Mouse (Mus musculus) spleen, postnatal 10 days (tissue): ENCODE measurements around the gene Scgb1a1.
A peak's percentile ranks its signal among the peaks of the same experiment; 100 is the strongest.
"Not testable (repeated sequence)": the region's sequence is repeated elsewhere in the genome, so short reads cannot be mapped to it uniquely, and the experiment has no call there.

Source experiments
- DNase-seq, 2 experiments: peaks; one replicate each; pipeline ENCODE4 v3.0.0; 2021 to 2022; ENCODE audit warnings: low spot score in 2 of 2

Scgb1a1 gene

GRCm38 (mm10) chr19:9067292-9067691 is 20.5 kb downstream of the Scgb1a1 start:
- peak in 1 of 2 experiments; percentile 47 for DNase-seq

DNA sequence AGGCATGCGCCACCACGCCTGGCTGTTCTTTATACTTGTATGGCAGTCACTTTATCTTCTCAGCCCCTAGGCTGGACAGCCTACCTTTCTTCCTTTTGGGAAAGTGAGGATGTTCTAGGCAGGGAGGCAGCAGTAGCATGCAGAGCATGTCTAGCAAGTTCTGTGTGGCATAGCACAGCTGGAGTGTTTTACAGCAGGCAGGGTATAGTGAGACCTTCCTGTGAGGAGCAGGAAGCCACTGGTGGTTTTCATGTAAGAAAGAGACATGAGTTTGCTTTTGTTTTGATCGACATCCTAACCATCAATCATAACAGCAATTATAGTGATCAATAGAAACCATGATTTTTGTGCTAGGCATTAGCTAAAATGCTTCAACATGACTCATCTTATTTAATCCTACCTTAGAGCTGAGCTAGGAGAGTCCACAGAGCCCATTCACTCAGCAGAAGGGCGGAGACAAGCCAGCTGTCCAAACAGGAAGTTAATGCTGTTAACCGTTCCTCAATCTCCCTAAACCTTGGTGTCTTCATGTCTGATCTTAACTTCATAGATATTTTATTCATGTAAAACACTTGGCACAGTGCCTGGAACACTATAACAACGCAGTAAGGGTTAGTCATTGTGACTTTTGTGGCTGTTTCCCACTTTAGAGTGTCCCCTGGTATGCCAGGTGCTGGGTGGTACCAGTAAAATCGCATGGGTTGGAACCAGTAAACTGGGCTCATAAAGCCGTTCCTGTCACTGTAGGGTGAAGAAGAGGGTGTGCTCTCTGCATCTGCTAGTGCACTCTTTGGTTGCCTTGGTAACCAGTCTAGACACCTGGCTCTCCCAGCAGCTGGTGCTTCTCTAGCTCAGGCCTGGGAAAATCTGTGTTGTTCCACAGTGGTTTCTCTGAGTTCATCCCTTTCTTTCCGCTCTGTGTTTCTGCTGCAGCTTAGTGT is 21.9 kb downstream of the Scgb1a1 start:
- no peak for DNase-seq

DNA sequence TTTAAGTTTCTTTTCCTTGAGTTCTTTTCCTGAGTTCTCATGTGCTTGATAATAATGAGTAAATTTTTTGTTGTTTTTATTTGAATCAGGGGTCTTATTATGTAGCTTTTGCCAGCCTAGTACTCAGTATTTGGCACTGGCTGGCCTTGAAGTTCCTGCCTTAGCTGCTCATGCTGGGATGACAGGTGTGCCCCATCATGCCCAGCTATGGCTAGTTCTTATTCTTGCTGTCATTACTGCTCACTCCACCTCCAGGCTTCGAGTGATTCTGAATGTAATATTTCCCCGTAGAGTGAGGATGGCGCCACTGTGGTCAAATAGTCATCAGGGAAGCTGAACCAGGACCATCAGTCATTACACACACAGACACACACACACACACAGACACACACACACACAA is 23.9 kb downstream of the Scgb1a1 start:
- no peak for DNase-seq

DNA sequence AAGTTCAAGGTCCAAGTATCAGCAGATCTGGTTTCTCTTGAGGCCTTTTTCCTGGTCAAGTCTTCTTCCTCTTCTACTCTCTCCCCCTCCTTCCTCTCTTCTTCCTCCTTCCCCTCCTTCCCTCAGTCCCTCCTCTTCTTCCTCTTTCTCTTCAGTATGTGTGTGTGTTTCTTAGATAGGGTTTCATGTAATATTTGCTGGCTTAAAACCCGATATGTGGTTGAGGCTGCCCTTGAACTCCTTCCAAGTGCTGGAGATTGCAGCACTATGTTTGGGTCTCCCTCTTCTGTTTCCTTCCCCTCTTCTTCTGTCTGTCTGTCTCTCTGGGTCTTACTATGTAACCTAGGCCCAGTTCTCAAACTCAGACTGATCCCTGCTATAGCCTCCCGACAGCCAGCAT is 24.9 kb downstream of the Scgb1a1 start:
- no peak for DNase-seq

DNA sequence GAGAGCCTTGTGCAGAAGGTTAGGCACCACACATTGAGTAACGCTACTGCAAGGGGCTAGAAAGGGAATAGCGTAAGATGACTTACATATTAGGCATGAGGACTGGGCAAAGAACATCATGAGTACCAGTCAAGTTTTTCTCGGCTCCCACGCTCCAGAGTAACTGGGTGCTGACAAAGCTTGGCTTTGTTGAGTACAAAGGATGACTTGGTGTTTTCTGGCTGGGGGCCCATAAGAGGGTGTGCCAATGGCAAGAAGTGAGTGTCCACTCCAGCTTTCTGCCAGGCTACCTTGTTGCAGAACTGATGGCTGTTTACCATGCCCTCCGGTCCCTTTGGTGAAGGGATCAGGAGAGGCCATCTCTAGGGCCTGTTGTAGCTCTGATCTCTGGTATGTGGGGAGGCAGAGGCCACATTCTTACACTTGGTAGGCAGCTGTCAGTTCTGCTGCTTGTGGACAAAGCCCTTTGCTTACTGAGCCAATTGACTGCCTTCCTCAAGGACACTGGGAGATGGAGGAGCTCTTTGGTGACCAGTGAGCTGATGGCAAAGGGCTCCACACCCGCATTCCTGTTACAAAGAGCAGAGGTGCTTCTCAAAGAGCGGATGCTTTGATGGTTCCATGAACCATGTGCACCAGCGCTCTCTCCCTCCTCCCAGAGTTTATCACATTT is 26.4 kb downstream of the Scgb1a1 start:
- DNase-seq = no peak

- DNase-seq = no peak
Observed at GRCm38 (mm10) chr19:9060103-9060502, 27.7 kb downstream of the Scgb1a1 start.

DNA sequence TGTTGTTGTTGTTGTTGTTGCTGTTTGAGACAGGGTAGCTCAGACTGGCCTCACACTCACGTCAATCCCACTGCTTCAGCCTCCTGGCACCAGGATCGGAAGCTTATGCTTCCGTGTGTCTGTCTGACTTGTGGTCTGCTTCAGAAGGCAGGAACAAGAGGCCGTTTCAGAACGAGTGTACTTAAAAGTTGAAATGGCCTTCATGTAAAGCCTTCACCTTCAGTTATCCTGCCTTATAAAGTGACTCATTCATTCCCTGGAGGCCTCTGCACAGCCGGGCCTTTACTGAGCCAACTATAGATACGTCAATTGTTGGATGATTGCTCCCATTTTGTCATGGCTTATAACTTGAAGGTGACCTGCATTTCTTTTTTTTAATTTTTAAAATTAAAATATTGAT is 28.4 kb downstream of the Scgb1a1 start:
- no peak for DNase-seq

GRCm38 (mm10) chr19:9058944-9059343 is 28.8 kb downstream of the Scgb1a1 start:
- no peak for DNase-seq

DNA sequence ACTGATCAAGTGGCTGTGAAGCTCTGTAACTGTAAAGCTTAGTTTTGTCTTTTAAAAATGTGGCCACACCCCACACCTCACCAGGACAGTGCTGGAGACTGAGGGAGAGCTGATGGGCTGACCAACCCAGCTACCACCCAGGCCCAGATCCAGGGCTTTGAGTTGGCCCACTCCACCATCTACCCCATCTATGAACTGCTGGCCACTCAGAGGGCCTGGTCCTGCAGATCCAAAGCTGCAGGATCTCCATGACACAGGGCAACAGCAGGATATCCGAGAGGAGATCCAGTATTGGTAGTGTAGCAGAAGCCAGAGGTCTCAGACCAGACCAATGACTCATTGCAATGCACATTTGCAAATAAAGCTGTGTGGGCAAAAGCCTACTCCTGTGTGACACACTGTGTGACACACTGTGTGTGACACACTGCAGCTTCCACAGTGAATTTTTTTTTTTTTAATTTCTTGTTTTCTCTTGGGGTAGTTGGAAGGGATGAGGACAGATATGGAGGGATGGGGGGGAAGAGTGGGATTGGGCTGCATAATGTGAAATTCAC is 29.4 kb downstream of the Scgb1a1 start:
- no peak for DNase-seq

DNA sequence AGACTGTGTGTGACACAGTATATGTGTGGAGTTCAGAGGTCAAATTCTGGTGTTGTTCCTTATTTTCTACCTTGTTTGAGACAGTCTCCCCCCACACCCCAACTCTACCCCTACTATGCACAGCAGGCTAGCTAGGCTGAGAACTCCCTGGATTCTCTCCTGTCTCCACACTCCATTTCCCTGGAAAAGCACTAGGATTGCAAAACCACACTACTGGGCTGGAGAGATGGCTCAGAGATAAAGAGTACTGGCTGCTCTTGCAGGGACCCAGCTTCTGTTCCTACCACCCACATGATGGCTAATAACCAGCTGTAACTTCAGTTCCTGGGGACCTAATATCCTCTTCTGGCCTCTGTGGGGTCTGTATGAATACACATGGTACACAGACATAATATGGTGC is 30.1 kb downstream of the Scgb1a1 start:
- DNase-seq = no peak

- no peak for DNase-seq
Observed at GRCm38 (mm10) chr19:9055703-9056355, 31.9 kb downstream of the Scgb1a1 start.

GRCm38 (mm10) chr19:9055153-9055552 is 32.6 kb downstream of the Scgb1a1 start:
- DNase-seq = peak in 1 of 2 experiments; percentile 46

GRCm38 (mm10) chr19:9052803-9053431 is 34.8 kb downstream of the Scgb1a1 start:
- DNase-seq = peak in 1 of 2 experiments; percentile 42

- DNase-seq = not testable (repeated sequence)
Observed at GRCm38 (mm10) chr19:9051985-9052384, 35.8 kb downstream of the Scgb1a1 start.

GRCm38 (mm10) chr19:9050294-9051229 is 37.2 kb downstream of the Scgb1a1 start:
- DNase-seq = no peak

GRCm38 (mm10) chr19:9048981-9049687 is 38.6 kb downstream of the Scgb1a1 start:
- no peak for DNase-seq

DNA sequence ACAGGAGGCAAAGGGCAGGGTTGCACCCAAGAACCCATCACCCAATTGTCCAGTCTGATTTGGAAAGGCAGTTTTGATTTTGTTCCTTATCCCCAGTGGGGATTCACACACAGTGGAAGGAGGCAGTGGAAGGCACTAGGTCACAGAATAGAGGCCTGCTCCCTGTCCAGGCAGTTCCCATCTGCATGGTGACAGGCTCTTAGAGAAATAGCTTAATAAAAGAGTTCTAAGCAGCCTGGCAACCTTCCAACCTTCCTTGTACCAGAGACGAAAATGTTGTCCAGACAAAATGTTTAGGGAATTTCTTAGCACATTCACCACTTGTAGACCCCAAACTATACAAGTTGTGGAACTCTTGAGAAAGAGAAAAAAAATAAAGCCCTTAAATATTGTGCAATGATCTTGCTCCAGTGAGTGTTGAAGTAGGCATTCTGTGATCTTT is 39.8 kb downstream of the Scgb1a1 start:
- DNase-seq = no peak

DNA sequence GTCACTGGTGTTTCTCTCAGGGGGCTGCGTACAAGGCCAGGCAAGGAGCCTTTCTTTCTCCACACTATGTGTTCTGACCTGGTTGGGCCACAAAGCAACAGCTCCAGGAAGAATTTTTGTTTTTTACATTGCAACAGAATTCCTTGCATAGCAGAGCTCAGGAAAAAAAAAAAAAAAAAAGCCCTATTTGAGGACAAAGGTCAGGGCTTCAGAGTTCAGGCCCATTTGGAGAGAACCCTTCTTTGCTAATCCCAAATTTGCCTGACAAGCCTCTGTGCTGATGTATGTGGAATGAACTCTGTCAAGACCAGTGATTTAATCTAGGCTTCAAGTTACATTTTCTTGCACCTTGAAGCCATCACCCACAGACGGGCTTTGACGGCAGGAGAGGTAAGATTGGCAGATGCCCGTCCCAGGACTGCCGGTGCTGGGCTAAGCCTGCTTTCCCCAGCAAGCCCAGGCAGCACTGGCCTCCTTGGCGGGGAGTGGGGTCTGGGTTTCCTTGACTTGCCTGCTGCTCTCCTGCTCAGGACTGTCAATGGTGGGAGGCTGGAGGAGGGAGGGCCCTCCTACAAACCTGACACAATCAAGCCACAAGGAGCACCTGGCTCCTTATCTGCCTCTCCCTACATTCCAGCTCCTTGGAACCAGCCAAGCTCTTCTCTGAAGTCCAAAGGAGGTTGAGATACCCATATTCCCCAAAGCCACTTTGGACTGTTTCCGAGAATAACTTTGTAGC is 40.4 kb downstream of the Scgb1a1 start:
- no peak for DNase-seq

DNA sequence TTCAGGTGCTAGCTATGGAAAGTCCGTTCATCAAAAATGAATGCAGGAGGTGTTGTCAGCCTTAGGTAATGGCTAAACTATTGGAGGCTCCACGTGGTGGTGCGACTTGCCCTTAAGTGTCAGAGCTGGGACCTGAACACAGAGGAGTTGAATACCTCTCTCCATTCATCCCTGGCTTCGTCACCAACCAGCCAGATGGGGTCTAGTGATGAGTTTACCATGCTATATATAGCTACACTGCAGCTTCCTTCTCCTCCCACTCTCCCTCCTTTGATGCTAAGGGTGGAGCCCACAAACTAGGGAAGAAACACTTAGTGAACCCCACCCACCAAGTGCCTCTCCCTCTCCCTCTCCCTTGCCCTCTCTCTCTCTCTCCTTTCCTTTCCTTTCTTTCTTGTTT is 43.5 kb downstream of the Scgb1a1 start:
- no peak for DNase-seq
